Mouse (Mus musculus) ES-E14 (cell line): ENCODE measurements at regions not wholly inside any gene's neighbourhood (a gene's known extent, or its start where the extent isn't known, plus 50 kb on each side); places are given as distances from the start of the nearest gene placed in this dataset.

Experiments used
- CHD2 ChIP-seq: IDR thresholded peaks from 2 replicates; pipeline ENCODE4 v1.6.1; 2014; ENCODE audit warnings: mild to moderate bottlenecking, low read depth, low read length, inconsistent platforms
- HCFC1 ChIP-seq: IDR thresholded peaks from 2 replicates; pipeline ENCODE4 v1.6.1; 2012; ENCODE audit warnings: low read length, inconsistent platforms, borderline replicate concordance; ENCODE audit not compliant: insufficient read depth
- ZC3H11A ChIP-seq: IDR thresholded peaks from 2 replicates; pipeline ENCODE4 v1.6.1; 2012; ENCODE audit warnings: low read depth, mild to moderate bottlenecking, inconsistent platforms, low read length, borderline replicate concordance
- ZNF384 ChIP-seq: IDR thresholded peaks from 2 replicates; pipeline ENCODE4 v1.6.1; 2012; ENCODE audit warnings: low read depth, low read length, inconsistent platforms

DNA sequence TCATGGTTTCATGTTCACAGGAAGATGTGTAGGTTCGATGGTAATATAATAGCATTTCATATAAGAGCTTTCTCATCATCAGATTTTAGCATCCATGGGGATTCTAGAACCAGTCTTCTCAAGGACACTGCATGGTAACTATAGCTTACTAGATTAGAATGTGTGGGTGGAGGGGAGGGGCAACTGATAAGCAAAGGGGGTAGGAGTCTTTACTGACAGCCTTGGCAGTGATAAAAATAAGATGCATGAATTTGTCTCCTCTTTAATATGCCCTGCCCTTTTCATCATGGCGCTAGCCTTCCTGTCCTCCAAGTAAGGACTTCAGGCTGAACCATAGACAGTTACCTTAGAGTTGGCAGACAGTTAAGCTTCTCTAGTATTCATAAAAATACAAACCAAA lies 69.6 kb upstream of the Slc22a23 start:
- TF ChIP-seq HCFC1: no peak
- TF ChIP-seq ZNF384: no peak
- no peak for TF ChIP-seq CHD2
- TF ChIP-seq ZC3H11A: no peak
